Comparison of ENCODE assay signal across 10 mouse cellular contexts in genomic region chr19:46149091-46149490, GRCm38 (mm10). TPM values are rescaled to one million over a fixed set of nuclear protein-coding genes. Genes with fewer than 3 reads are reported as not detected.
DNase-seq lines count a peak whose midpoint lies in the region; ATAC-seq and TF ChIP-seq lines count a peak whose summit lies in the region.
"Had no signal": no experiment of that assay in that cellular context is flagged by ENCODE, and none has a peak within 500 bp of the region (broad histone marks: within the 10 kb centered on the region; RNA-seq: fewer than 3 reads in every experiment).

No protein-coding gene starts in this region.

- H3K36me3 ChIP-seq in heart, embryonic 11.5 days (ENCODE audit: control insufficient read depth, insufficient read depth, low read length), result no peaks in the 10 kb centered on the region
- H3K36me3 ChIP-seq in hindbrain, embryonic 16.5 days (ENCODE audit: control insufficient read depth, insufficient read depth, low read length), result no peaks in the 10 kb centered on the region
- H3K36me3 ChIP-seq in midbrain, embryonic 12.5 days, result no peaks in the 10 kb centered on the region

- peaks cover 52% of the 10 kb centered on the region for H3K27me3 ChIP-seq in heart, embryonic 11.5 days (ENCODE audit: control insufficient read depth, insufficient read depth, low read length)
- H3K27me3 ChIP-seq in hindbrain, embryonic 16.5 days (replicated peaks; ENCODE audit: control insufficient read depth, insufficient read depth, low read length), result peaks cover 49% of the 10 kb centered on the region
- peaks cover 69% of the 10 kb centered on the region for H3K27me3 ChIP-seq in midbrain, embryonic 12.5 days

- peak overlapping the region; percentile 100 for H3K4me2 ChIP-seq in heart, embryonic 11.5 days
- H3K4me2 ChIP-seq in hindbrain, embryonic 16.5 days (ENCODE audit: low read length), result peak overlapping the region; percentile 89
- peak overlapping the region; percentile 87 for H3K4me2 ChIP-seq in midbrain, embryonic 12.5 days (replicated peaks)

- H3K27ac ChIP-seq in heart, embryonic 11.5 days (ENCODE audit: low read depth, low read length), result no peak overlapping the region
- no peak overlapping the region for H3K27ac ChIP-seq in bone marrow macrophage, adult 2 months (ENCODE audit: insufficient read depth, low read depth, low read length)
- H3K27ac ChIP-seq in hindbrain, embryonic 16.5 days (ENCODE audit: low read depth, low read length), result no peak overlapping the region
- H3K27ac ChIP-seq in midbrain, embryonic 12.5 days (replicated peaks), result no peak overlapping the region

- H3K4me1 ChIP-seq in heart, embryonic 11.5 days (ENCODE audit: control insufficient read depth, insufficient read depth, low read length), result peaks cover 17% of the 10 kb centered on the region
- H3K4me1 ChIP-seq in bone marrow macrophage, adult 2 months (ENCODE audit: control insufficient read depth, insufficient read depth, low read length), result peaks cover 8% of the 10 kb centered on the region
- H3K4me1 ChIP-seq in hindbrain, embryonic 16.5 days (ENCODE audit: control insufficient read depth, insufficient read depth, low read depth, low read length), result peaks cover 30% of the 10 kb centered on the region
- peaks cover 28% of the 10 kb centered on the region for H3K4me1 ChIP-seq in midbrain, embryonic 12.5 days

- no peak for TF ChIP-seq CTCF in bone marrow macrophage, adult 2 months (IDR thresholded peaks at IDR 0.05; ENCODE audit: low read depth, low read length)

- DNase-seq in heart, postnatal 36 days, result no peak
- DNase-seq in testis, postnatal 10 days (ENCODE audit: low spot score), result no peak
- no peak for DNase-seq in layer of hippocampus, adult 11-12 months (ENCODE audit: low spot score)
- no peak for DNase-seq in gastrocnemius, postnatal 25 days

- peak overlapping the region; percentile 64 for H3K4me3 ChIP-seq in heart, embryonic 11.5 days (ENCODE audit: low read depth, low read length)
- 0 out of 2 replicates have a peak overlapping the region, but pooled peaks have one; percentile 6 for H3K4me3 ChIP-seq in bone marrow macrophage, adult 2 months (ENCODE audit: insufficient read depth, low read length)
- H3K4me3 ChIP-seq in hindbrain, embryonic 16.5 days (ENCODE audit: low read length), result no peak overlapping the region
- H3K4me3 ChIP-seq in midbrain, embryonic 12.5 days, result peak overlapping the region; percentile 52; the same call in 1 of the 2 replicates

- no peak overlapping the region for H3K9ac ChIP-seq in heart, embryonic 11.5 days (ENCODE audit: low read depth, low read length)
- H3K9ac ChIP-seq in hindbrain, embryonic 16.5 days (ENCODE audit: low read depth, low read length), result no peak overlapping the region
- no peak overlapping the region for H3K9ac ChIP-seq in midbrain, embryonic 12.5 days (replicated peaks)

- H3K9me3 ChIP-seq in heart, embryonic 11.5 days (replicated peaks; ENCODE audit: control insufficient read depth, low read length), result no peaks in the 10 kb centered on the region
- no peaks in the 10 kb centered on the region for H3K9me3 ChIP-seq in hindbrain, embryonic 16.5 days (ENCODE audit: control insufficient read depth, low read length)
- H3K9me3 ChIP-seq in midbrain, embryonic 12.5 days, result no peaks in the 10 kb centered on the region

- intact Hi-C loops in heart, postnatal 36 days (cut with DNase I), result no loop called here

- ATAC-seq in heart, embryonic 11.5 days (replicated peaks; ENCODE audit: insufficient number of reproducible peaks, low FRiP score, low TSS enrichment), result no peak
- no peak for ATAC-seq in hindbrain, embryonic 16.5 days
- ATAC-seq in midbrain, embryonic 12.5 days (ENCODE audit: low FRiP score, low read depth), result no peak

- no peak for TF ChIP-seq POLR2A in bone marrow macrophage, adult 2 months (IDR thresholded peaks at IDR 0.05; ENCODE audit: borderline replicate concordance, low read depth, low read length)

- 24% methylated on average over 12 of the region's 12 CpGs for WGBS in heart, embryonic 11.5 days (ENCODE audit: insufficient replicate concordance)
- WGBS in hindbrain, embryonic 16.5 days, result 26% methylated on average over 12 of the region's 12 CpGs
- WGBS in midbrain, embryonic 12.5 days, result 21% methylated on average over 12 of the region's 12 CpGs

RNA-seq across cellular contexts. Expression of gene Pitx3, which starts 1.0 kb away (rescaled TPM):
- polyA plus RNA-seq in heart, embryonic 11.5 days (2014; fragmentation: Nextera tagmentation; extraction: Ambion mirVana), result 0.26 TPM in 1 of 2 replicates, not detected in the other
- under 1 TPM; 0.58 to 0.62 TPM for total RNA-seq in heart, postnatal 36 days (2021)
- not detected in 2 replicates for polyA plus RNA-seq in bone marrow macrophage, adult 2 months (2012; ENCODE audit: insufficient read depth, insufficient read length, missing spikeins)
- 0.20 and 0.81 TPM in 2 replicates for polyA plus RNA-seq in hindbrain, embryonic 16.5 days (2015; fragmentation: Nextera tagmentation; extraction: Ambion mirVana)
- polyA plus RNA-seq in midbrain, embryonic 12.5 days (2016; fragmentation: Nextera tagmentation; extraction: Ambion mirVana), result 4.0 and 4.2 TPM in 2 replicates
- total RNA-seq in gastrocnemius, postnatal 25 days (2021), result 10 to 100 TPM in 1 of 2 experiments, 1 to 10 TPM in 1; 9.9 to 12.7 TPM
- total RNA-seq: neutrophil, adult 5-6 weeks had no signal

RNA-seq across cellular contexts. Expression of gene Gbf1, which starts 3.2 kb away (rescaled TPM):
- 34.0 and 45.7 TPM in 2 replicates for polyA plus RNA-seq in heart, embryonic 11.5 days (2014; fragmentation: Nextera tagmentation; extraction: Ambion mirVana)
- 10 to 100 TPM; 43.2 to 50.4 TPM for total RNA-seq in heart, postnatal 36 days (2021)
- polyA plus RNA-seq in bone marrow macrophage, adult 2 months (2012; ENCODE audit: insufficient read depth, insufficient read length, missing spikeins), result 20.2 and 28.0 TPM in 2 replicates
- 60.3 and 71.0 TPM in 2 replicates for polyA plus RNA-seq in hindbrain, embryonic 16.5 days (2015; fragmentation: Nextera tagmentation; extraction: Ambion mirVana)
- 69.9 and 74.9 TPM in 2 replicates for polyA plus RNA-seq in midbrain, embryonic 12.5 days (2016; fragmentation: Nextera tagmentation; extraction: Ambion mirVana)
- total RNA-seq in gastrocnemius, postnatal 25 days (2021), result 10 to 100 TPM; 47.4 to 48.3 TPM

RNA-seq across cellular contexts. Expression of gene Elovl3, which starts 17.4 kb away (rescaled TPM):
- polyA plus RNA-seq in heart, embryonic 11.5 days (2014; fragmentation: Nextera tagmentation; extraction: Ambion mirVana), result not detected in 2 replicates
- under 1 TPM in 1 of 2 experiments, not detected in 1; 0.69 TPM for total RNA-seq in heart, postnatal 36 days (2021)
- polyA plus RNA-seq in bone marrow macrophage, adult 2 months (2012; ENCODE audit: insufficient read depth, insufficient read length, missing spikeins), result not detected in 2 replicates
- polyA plus RNA-seq in hindbrain, embryonic 16.5 days (2015; fragmentation: Nextera tagmentation; extraction: Ambion mirVana), result not detected in 2 replicates
- polyA plus RNA-seq in midbrain, embryonic 12.5 days (2016; fragmentation: Nextera tagmentation; extraction: Ambion mirVana), result 0.24 and 0.39 TPM in 2 replicates
- total RNA-seq in gastrocnemius, postnatal 25 days (2021), result not detected
- total RNA-seq: neutrophil, adult 5-6 weeks had no signal
- polyA plus RNA-seq: brain, embryonic 14.5 days had no signal
